Mouse (Mus musculus) inflammation-experienced regulatory T-cells (primary cell): Measurements from ENCODE around the gene Plekha5. TPM values are rescaled to one million over a fixed set of nuclear protein-coding genes. Genes with fewer than 3 reads are reported as not detected.

ENCODE experiments used
- polyA plus RNA-seq, 2 experiments: library from polyadenylated mRNA; unstranded; fragments of 100-300 nt; shearing (Covaris generic); gene quantifications; one replicate each; pipeline ENCODE4 v1.2.1; 2017

Plekha5 gene
- polyA plus RNA-seq: 10 to 100 TPM; 11.2 to 22.7 TPM

DNA sequence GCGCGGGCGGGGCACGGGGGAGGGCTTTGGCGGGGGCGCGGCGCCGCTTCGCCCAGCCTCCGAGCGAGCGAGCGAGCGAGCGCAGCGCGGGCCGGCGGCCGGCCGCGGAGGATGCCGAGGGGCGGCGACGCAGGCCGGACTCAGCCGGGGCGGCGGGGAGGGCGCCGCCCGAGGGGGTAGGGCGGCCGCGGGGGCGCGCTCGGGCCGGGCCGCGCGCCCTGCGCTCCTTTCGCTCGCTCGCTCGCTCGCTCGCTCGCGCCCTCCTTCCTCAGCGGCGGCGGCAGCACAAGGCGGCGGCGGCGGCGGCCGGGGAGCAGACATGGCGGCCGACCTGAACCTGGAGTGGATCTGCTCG is at the start of gene Plekha5:
TSS of gene Plekha5 (plus strand) at position 209 of the 355 bp plus-strand sequence.

DNA sequence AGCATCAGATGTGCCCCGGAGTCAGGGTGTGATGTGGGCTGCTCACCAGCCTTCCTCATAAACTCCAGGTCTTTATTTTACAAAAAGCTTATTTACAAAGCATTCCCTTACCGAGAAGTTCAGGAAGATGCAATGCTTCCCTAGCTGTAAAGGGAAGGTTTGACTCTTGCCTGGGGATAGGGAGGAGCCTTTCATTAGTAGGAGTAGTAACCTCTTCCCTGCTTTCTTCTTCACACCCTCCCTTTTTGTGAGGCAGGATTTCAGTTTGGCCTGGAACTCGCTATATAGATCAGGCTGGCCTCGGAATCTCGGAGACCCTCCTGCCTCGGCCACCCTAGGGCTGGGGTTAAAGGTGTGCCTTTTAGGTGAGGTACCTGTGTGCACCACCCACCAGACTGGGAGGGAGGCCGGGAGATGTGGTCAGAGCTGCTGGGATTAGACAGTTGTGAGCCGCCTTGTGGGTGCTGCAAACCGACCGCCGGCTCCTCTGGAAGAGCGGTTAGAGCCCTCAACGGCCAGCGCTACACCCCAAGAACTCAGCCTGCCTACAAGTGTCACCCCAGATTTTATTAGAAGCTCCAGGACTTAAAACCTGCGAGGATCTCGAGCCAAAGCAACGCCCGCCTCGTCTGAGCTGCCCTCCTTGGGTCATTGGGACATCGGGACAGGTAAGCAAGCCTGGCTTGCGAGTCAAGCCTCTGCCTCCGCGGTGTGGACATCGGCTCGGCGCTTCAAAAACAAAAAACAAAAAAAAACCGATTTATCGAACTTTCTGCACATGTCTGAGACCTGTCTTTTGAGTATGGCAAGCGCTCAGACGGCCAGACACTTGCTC is 198.8 kb downstream of the Plekha5 start, which contains the start of gene Aebp2:
TSS of gene Aebp2 (plus strand) at position 273 of the 835 bp plus-strand sequence.

Other genes starting within 250 kb of the Plekha5 start
- gene Aebp2, start 198.6 kb downstream of the Plekha5 start, polyA plus RNA-seq: 10 to 100 TPM; 86.7 to 99.4 TPM